Mouse (Mus musculus) heart, embryonic 16.5 days (tissue): Measurements from ENCODE around the gene Samd1. TPM values are rescaled to one million over a fixed set of nuclear protein-coding genes. Genes with fewer than 3 reads are reported as not detected.
A peak's percentile ranks its signal among the peaks of the same experiment; 100 is the strongest.
"Not testable (repeated sequence)": the region's sequence is repeated elsewhere in the genome, so short reads cannot be mapped to it uniquely, and the experiment has no call there.

Experiments used
- ATAC-seq: fragments of 200-750 bp; cut with Nextera tagmentation; replicated peaks from 2 replicates; pipeline ENCODE4 v1.8.0; 2017; ENCODE audit warnings: moderate number of reproducible peaks; ENCODE audit not compliant: insufficient read depth, low FRiP score; ENCODE audit errors: extremely low read depth
- H3K27ac ChIP-seq: fragments of 300-500 bp; sonication (generic); 2 replicates; pipeline ENCODE4 v1.5.1; 2014; ENCODE audit warnings: mild to moderate bottlenecking, low read length, control low read depth, moderate library complexity
- H3K27me3 ChIP-seq: fragments of 300-500 bp; sonication (generic); 2 replicates; pipeline ENCODE4 v1.6.1; 2014; ENCODE audit warnings: low read length, mixed read lengths; ENCODE audit not compliant: control insufficient read depth, insufficient read depth
- H3K36me3 ChIP-seq: fragments of 300-500 bp; sonication (generic); 2 replicates; pipeline ENCODE4 v1.6.1; 2014; ENCODE audit not compliant: control insufficient read depth, insufficient read depth
- H3K4me1 ChIP-seq: fragments of 300-500 bp; sonication (generic); 2 replicates; pipeline ENCODE4 v1.6.1; 2014; ENCODE audit warnings: low read length, mixed read lengths; ENCODE audit not compliant: control insufficient read depth, insufficient read depth
- H3K4me2 ChIP-seq: fragments of 300-500 bp; sonication (generic); 2 replicates; pipeline ENCODE4 v1.6.1; 2014; ENCODE audit warnings: low read depth, mild to moderate bottlenecking, control low read depth, low read length
- H3K4me3 ChIP-seq: fragments of 300-500 bp; sonication (generic); 2 replicates; pipeline ENCODE4 v1.5.1; 2014; ENCODE audit warnings: mild to moderate bottlenecking, control low read depth, low read length
- H3K9ac ChIP-seq: fragments of 300-500 bp; sonication (generic); 2 replicates; pipeline ENCODE4 v1.6.1; 2014; ENCODE audit warnings: low read length, control low read depth
- H3K9me3 ChIP-seq: fragments of 300-500 bp; sonication (generic); replicated peaks from 2 replicates; pipeline ENCODE4 v1.6.1; 2016; ENCODE audit warnings: low read length; ENCODE audit not compliant: control insufficient read depth
- WGBS: fragments of 180-500 bp; shearing (Covaris S2); extraction: QIAGEN DNeasy Blood & Tissue Kit; methylation state at CpG from one replicate; pipeline ENCODE4 v1.1.7; 2014; 5-methylcytosine and 5-hydroxymethylcytosine counted together
- polyA plus RNA-seq: library from polyadenylated mRNA; unstranded; fragments of >200 nt; fragmentation: Nextera tagmentation; extraction: Ambion mirVana; gene quantifications from 2 replicates; pipeline ENCODE4 v1.2.1, GENCODE M21; 2015

Samd1 gene
- polyA plus RNA-seq, 1 experiment from 2014 or later: 6.0 TPM

DNA sequence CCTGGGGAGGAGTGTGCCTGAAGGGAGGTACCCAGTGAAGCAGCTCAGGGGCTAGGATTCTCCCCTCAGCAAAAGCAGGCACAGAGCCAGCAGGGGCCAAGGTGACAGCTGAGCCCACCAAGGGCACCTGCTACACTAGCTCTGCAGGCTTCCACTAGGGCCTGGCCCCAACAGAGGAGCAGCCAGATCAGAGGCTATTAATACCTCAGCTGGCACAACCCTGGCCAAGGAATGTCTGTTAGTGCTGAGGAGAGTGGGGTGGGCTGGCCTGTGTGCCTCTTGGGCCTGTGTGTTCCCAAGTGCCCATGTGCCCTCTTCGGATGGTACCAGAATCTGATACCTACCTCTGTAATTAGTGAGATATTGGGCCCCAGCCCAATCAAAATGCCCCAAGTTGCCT is 17.2 kb upstream of the Samd1 start:
- H3K4me2 ChIP-seq: peak overlapping the region; percentile 40; the same call in 1 of the 2 replicates
- H3K4me1 ChIP-seq: peaks cover 42% of the 10 kb centered on the region
- peak; percentile 96 for ATAC-seq

DNA sequence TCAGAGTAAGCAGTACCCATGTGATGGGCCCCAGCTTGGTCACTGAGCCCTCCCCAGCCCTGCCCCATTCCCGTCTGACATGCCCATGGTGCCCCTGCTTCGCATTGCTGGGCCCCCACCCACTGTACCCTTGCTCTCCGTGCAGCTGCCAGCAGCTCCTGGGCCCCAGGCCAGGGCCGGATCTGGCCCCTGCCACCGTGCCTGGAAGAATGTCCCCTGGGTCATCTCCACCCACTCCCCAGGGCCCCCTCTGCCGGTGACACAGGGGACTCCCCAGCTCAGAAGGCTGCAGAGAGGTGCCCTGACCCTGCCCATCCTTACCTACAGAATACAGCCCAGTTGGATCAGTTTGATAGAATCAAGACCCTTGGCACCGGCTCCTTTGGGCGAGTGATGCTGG is 16.6 kb upstream of the Samd1 start:
- Histone ChIP-seq H3K4me1 (peaks cover 42% of the 10 kb centered on the region), H3K9me3 (no peaks in the 10 kb centered on the region), H3K27me3 (no peaks in the 10 kb centered on the region), H3K4me2 (peak overlapping the region; percentile 32; the same call in 1 of the 2 replicates), H3K4me3 (no peak overlapping the region), H3K36me3 (peaks cover 26% of the 10 kb centered on the region), H3K9ac (peak overlapping the region; percentile 47), H3K27ac (peak overlapping the region; percentile 99)
- WGBS: 56% methylated on average over 8 of the region's 8 CpGs
- ATAC-seq: peak; percentile 85

More for the DNA sequence above, 17.2 kb upstream of the Samd1 start:
- WGBS: 57% methylated on average over 1 of the region's 1 CpGs
- H3K4me3 ChIP-seq: no peak overlapping the region
- H3K9me3 ChIP-seq: no peaks in the 10 kb centered on the region
- H3K27me3 ChIP-seq: no peaks in the 10 kb centered on the region
- H3K9ac ChIP-seq: peak overlapping the region; percentile 63
- H3K36me3 ChIP-seq: peaks cover 22% of the 10 kb centered on the region
- peak overlapping the region; percentile 99 for H3K27ac ChIP-seq

DNA sequence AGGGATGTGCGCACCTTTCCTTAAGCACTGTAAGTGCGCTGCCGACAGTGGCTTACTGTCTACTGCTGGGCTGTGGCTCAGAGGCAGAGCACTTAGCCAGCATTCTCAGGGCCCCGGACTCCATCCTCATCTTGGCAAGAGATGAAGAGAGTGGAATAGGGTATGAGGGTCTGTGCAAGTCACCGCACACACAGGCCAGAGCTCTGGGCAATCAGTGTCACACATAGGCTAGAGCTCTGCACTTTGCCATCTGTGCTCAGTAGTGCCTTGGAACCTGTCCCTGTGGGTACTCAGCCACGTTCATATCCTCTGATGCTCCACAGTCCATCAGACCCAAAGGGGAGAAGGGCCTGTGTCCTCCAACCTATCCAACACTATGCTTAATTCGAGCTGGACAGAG is 15.9 kb upstream of the Samd1 start:
- Histone ChIP-seq H3K4me1 (peaks cover 39% of the 10 kb centered on the region), H3K9me3 (no peaks in the 10 kb centered on the region), H3K27me3 (no peaks in the 10 kb centered on the region), H3K27ac (peak overlapping the region; percentile 99; the same call in 1 of the 2 replicates), H3K9ac (no peak overlapping the region), H3K4me2 (no peak overlapping the region), H3K4me3 (no peak overlapping the region), H3K36me3 (peaks cover 33% of the 10 kb centered on the region)
- 90% methylated on average over 7 of the region's 7 CpGs for WGBS
- ATAC-seq: no peak

DNA sequence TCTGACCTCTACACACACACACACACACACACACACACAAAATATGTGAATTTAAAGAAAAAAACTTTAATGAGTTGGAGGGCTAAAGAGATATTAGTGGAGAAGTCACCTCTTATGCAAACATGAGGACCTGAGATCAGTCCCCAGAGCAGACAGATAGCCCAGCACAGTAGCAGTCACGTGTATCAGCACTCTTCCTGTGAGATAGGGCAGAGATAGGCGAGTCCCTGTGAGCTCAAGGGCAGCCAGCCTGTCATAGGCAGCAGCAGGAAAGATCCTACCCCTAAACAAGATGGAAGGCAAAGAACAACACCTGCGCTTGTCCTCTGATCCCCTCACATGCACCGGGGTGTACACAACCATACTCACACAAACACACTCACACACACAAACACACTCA is 15.0 kb upstream of the Samd1 start:
- H3K27me3 ChIP-seq: no peaks in the 10 kb centered on the region
- H3K4me2 ChIP-seq: no peak overlapping the region
- peaks cover 40% of the 10 kb centered on the region for H3K36me3 ChIP-seq
- H3K27ac ChIP-seq: no peak overlapping the region
- H3K9ac ChIP-seq: no peak overlapping the region
- H3K4me1 ChIP-seq: peaks cover 31% of the 10 kb centered on the region
- H3K9me3 ChIP-seq: no peaks in the 10 kb centered on the region
- H3K4me3 ChIP-seq: no peak overlapping the region
- 65% methylated on average over 4 of the region's 4 CpGs for WGBS
- no peak for ATAC-seq

DNA sequence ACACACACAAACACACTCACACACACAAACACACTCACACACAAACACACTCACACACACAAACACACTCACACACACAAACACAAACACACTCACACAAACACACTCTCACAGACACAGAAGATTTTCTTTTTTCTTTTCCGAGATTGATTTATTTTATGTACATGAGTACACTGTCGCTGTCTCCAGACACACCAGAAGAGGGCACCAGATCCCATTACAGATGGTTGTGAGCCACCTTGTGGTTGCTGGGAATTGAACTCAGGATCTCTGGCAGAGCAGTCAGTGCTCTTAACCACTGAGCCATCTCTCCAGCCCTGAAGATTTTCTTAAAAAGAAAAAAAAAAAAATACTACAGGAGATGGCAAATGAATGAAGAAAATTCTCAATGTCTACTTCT is 14.2 kb upstream of the Samd1 start:
- H3K9ac ChIP-seq, ATAC-seq, H3K4me2 ChIP-seq, H3K9me3 ChIP-seq, H3K4me3 ChIP-seq, H3K27me3 ChIP-seq, H3K27ac ChIP-seq: not testable (repeated sequence)
- peaks cover 23% of the 10 kb centered on the region for H3K4me1 ChIP-seq
- H3K36me3 ChIP-seq: peaks cover 45% of the 10 kb centered on the region
- WGBS: 96% methylated on average over 2 of the region's 2 CpGs

DNA sequence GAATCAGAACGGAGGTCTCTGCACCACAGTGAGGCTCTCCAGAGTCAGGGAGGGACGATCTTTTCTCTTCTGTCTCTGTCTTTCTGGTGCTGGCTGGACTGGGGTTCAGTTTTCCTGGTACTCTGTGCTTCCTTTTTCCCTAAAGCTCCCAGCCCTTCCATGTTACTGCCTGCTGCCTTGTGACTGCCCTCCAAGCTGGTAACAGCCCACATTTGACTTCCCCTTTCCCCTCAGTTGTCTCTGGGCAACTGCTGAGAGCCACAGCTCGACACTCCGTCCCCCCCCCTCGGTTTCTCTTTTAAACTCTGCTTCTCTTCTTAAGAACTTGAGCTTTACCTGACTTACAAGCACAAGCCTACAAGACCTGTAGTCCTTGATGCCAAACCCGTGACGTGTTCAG is 8.2 kb upstream of the Samd1 start:
- Histone ChIP-seq H3K4me2 (no peak overlapping the region), H3K4me1 (no peaks in the 10 kb centered on the region), H3K4me3 (no peak overlapping the region), H3K27me3 (no peaks in the 10 kb centered on the region), H3K9ac (no peak overlapping the region), H3K36me3 (peaks cover 71% of the 10 kb centered on the region), H3K9me3 (no peaks in the 10 kb centered on the region), H3K27ac (no peak overlapping the region)
- 82% methylated on average over 7 of the region's 7 CpGs for WGBS
- no peak for ATAC-seq

DNA sequence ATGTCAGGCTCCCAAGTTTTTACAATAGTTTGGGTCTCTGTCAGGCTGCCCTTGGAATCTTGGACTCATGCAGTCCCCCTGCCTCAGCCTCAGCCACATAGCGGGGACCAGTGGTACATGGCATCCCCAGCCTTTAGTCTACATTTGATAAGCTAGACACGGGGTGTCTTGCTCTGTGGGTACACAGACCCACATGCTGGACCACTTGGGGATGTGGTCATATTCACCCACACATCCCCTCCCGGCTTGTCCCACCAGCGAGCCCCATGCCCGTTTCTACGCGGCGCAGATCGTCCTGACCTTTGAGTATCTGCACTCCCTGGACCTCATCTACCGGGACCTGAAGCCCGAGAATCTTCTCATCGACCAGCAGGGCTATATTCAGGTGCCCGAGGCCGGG is 7.3 kb upstream of the Samd1 start:
- H3K36me3 ChIP-seq: peaks cover 76% of the 10 kb centered on the region
- H3K4me1 ChIP-seq: no peaks in the 10 kb centered on the region
- H3K4me2 ChIP-seq: no peak overlapping the region
- H3K4me3 ChIP-seq: no peak overlapping the region
- no peaks in the 10 kb centered on the region for H3K9me3 ChIP-seq
- H3K27ac ChIP-seq: no peak overlapping the region
- no peaks in the 10 kb centered on the region for H3K27me3 ChIP-seq
- 94% methylated on average over 14 of the region's 14 CpGs for WGBS
- no peak for ATAC-seq
- no peak overlapping the region for H3K9ac ChIP-seq

DNA sequence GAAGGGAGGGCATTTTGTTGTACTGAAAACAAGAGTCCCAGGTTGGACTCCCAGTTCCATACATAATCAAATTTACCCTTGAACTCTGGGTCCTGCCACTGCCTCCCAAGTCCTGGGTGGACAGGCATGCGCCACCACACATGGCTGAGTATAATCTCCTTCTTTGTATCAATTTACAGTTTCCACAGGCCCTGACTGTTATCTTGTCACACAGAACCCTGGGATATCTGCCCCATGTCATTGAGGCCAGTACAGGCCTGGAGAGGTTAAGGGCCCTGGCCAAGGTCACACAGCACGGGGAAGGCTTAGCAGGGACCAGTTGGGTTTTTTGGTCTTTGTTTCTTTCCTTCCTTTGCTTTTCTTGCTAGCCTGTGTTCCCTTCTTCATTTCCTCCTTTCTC is 5.0 kb upstream of the Samd1 start:
- Histone ChIP-seq H3K36me3 (peaks cover 57% of the 10 kb centered on the region), H3K9me3 (no peaks in the 10 kb centered on the region), H3K9ac (no peak overlapping the region), H3K4me1 (peaks cover 7% of the 10 kb centered on the region), H3K4me3 (no peak overlapping the region), H3K27ac (no peak overlapping the region), H3K4me2 (no peak overlapping the region), H3K27me3 (no peaks in the 10 kb centered on the region)
- no peak for ATAC-seq
- WGBS: 73% methylated on average over 2 of the region's 2 CpGs

DNA sequence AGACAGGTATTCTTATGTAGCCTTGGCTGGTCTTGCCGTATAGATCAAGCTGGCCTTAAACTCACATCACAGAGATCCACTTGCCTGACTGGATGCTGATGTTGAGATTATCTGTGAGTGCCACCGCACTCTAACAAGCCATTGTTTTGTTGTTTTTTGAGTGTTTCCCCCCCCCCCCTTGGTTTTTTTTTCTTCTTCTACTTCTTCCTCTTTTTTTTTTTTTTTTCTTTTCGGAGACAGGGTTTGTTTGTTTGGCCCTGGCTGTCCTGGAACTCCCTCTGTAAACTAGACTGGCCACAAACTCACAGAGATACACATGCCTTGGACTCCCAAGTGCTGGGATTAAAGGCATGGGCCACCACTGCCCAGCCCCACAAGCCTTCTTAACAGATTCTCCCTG is 3.4 kb upstream of the Samd1 start:
- H3K9ac ChIP-seq: no peak overlapping the region
- no peak overlapping the region for H3K4me2 ChIP-seq
- ATAC-seq: no peak
- no peaks in the 10 kb centered on the region for H3K9me3 ChIP-seq
- H3K36me3 ChIP-seq: peaks cover 47% of the 10 kb centered on the region
- H3K27ac ChIP-seq: no peak overlapping the region
- whole genome bisulfite sequencing: 73% methylated on average over 3 of the region's 3 CpGs
- H3K27me3 ChIP-seq: no peaks in the 10 kb centered on the region
- H3K4me1 ChIP-seq: peaks cover 13% of the 10 kb centered on the region
- no peak overlapping the region for H3K4me3 ChIP-seq
